Mouse (Mus musculus): ENCODE results near the gene Hoxb4.

DNA sequence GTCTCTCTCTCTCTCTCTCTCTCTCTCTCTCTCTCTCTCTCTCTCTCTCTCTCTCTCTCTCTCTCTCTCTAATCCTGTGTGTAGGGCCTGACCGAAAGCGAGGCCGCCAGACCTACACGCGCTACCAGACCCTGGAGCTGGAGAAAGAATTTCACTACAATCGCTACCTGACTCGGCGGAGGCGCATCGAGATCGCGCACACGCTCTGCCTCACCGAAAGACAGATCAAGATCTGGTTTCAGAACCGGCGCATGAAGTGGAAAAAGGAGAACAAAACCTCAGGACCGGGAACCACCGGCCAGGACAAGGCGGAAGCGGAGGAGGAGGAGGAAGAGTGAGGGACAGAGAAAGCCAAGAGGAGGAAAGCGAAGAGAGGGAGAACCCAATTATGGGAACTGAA lies 28.8 kb upstream of the Hoxb4 start:
- TF ChIP-seq MAX (IDR thresholded peaks at IDR 0.05; ENCODE audit: low read length) (no peak), ELF1 (IDR thresholded peaks at IDR 0.05; ENCODE audit: low read depth, low read length) (no peak)
